Mouse (Mus musculus) heart, postnatal 0 days (tissue): ENCODE results near the gene Prmt1. TPM values are rescaled to one million over a fixed set of nuclear protein-coding genes. Genes with fewer than 3 reads are reported as not detected.
"Not testable (repeated sequence)": the region's sequence is repeated elsewhere in the genome, so short reads cannot be mapped to it uniquely, and the experiment has no call there.

Source experiments
- ATAC-seq: fragments of 200-750 bp; cut with Nextera tagmentation; 2 replicates; pipeline ENCODE4 v1.8.0; 2017; ENCODE audit warnings: low read depth, moderate number of reproducible peaks, moderate library complexity; ENCODE audit not compliant: insufficient read depth
- DNase-seq: peaks from one replicate; pipeline ENCODE4 v3.0.0-alpha.2; 2016; ENCODE audit warnings: low spot score
- H3K27ac ChIP-seq: fragments of 300-500 bp; sonication (generic); 2 replicates; pipeline ENCODE4 v1.5.1; 2014; ENCODE audit warnings: low read depth, mild to moderate bottlenecking
- H3K27me3 ChIP-seq: fragments of 300-500 bp; sonication (generic); 2 replicates; pipeline ENCODE4 v1.6.1; 2014; ENCODE audit warnings: low read length, mixed read lengths; ENCODE audit not compliant: control insufficient read depth, insufficient read depth
- H3K36me3 ChIP-seq: fragments of 300-500 bp; sonication (generic); replicated peaks from 2 replicates; pipeline ENCODE4 v1.6.1; 2014; ENCODE audit warnings: low read length, mixed read lengths; ENCODE audit not compliant: control insufficient read depth, insufficient read depth
- H3K4me1 ChIP-seq: fragments of 300-500 bp; sonication (generic); 2 replicates; pipeline ENCODE4 v1.6.1; 2014; ENCODE audit warnings: antibody characterized with exemption; ENCODE audit not compliant: control insufficient read depth, insufficient read depth
- H3K4me2 ChIP-seq: fragments of 300-500 bp; sonication (generic); 2 replicates; pipeline ENCODE4 v1.6.1; 2014; ENCODE audit warnings: low read depth, mild to moderate bottlenecking, low read length, moderate library complexity
- H3K4me3 ChIP-seq: fragments of 300-500 bp; sonication (generic); 2 replicates; pipeline ENCODE4 v1.5.1; 2014; ENCODE audit warnings: low read depth, low read length
- H3K9ac ChIP-seq: fragments of 300-500 bp; sonication (generic); replicated peaks from 2 replicates; pipeline ENCODE4 v1.6.1; 2014; ENCODE audit warnings: low read depth, low read length, mixed read lengths
- H3K9me3 ChIP-seq: fragments of 300-500 bp; sonication (generic); replicated peaks from 2 replicates; pipeline ENCODE4 v1.6.1; 2016; ENCODE audit warnings: low read length; ENCODE audit not compliant: control insufficient read depth
- CTCF ChIP-seq: IDR thresholded peaks from 2 replicates; pipeline ENCODE4 v1.5.1; 2016; ENCODE audit warnings: antibody characterized with exemption, control low read depth, low read depth
- EP300 ChIP-seq: IDR thresholded peaks from 2 replicates; pipeline ENCODE4 v1.6.1; 2016; ENCODE audit warnings: antibody characterized with exemption, low read depth
- WGBS: fragments of 180-500 bp; shearing (Covaris S2); extraction: QIAGEN DNeasy Blood & Tissue Kit; methylation state at CpG from one replicate; pipeline ENCODE4 v1.1.7; 2014; 5-methylcytosine and 5-hydroxymethylcytosine counted together
- polyA plus RNA-seq: library from polyadenylated mRNA; unstranded; fragments of >200 nt; fragmentation: Nextera tagmentation; extraction: Ambion mirVana; gene quantifications from 2 replicates; pipeline ENCODE4 v1.2.1, GENCODE M21; 2015
- total RNA-seq: library from RNA; depleted of rRNA; stranded (reverse); fragments of >200 nt; gene quantifications from 2 replicates; pipeline ENCODE4 v1.2.3, GENCODE M21; 2014; ENCODE audit warnings: low replicate concordance

Prmt1 gene
- total and polyA plus RNA-seq, 2 experiments from 2014 or later, result 173 to 300 TPM

DNA sequence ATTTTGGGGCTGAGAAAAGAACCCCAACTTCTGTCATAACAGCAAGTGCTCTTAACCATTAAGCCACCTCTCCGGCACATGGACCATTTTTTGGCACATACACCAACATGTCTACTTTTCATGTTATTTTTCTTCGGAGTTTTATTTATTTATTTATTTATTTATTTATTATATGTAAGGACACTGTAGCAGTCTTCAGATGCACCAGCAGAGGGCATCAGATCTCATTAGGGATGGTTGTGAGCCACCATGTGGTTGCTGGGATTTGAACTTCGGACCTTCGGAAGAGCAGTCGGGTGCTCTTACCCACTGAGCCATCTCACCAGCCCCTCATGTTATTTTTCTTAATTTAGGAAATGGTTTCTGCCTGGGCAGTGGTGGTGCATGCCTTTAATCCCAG, 37.3 kb upstream of the Prmt1 start:
- H3K9me3 ChIP-seq, H3K4me3 ChIP-seq, ATAC-seq, H3K27me3 ChIP-seq, H3K4me2 ChIP-seq, DNase-seq, H3K27ac ChIP-seq, H3K9ac ChIP-seq, H3K4me1 ChIP-seq: not testable (repeated sequence)
- peak; percentile 42 for TF ChIP-seq CTCF
- peaks cover 36% of the 10 kb centered on the region for H3K36me3 ChIP-seq
- WGBS, result 73% methylated on average over 5 of the region's 5 CpGs

DNA sequence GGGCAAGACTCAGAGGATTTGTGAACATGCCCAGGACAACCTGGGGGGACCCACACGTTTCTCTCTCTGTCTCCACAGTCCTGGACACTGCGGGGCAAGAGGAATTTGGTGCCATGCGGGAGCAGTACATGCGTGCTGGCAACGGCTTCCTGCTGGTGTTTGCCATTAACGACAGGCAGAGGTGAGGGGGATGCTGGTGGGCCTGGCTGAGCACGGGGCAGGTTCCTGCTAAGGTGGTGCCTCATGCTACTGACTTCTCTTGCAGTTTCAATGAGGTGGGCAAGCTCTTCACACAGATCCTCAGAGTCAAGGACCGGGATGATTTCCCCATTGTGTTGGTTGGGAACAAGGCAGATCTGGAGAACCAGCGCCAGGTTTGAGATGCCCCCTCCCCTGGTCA, 33.9 kb upstream of the Prmt1 start:
- no peak overlapping the region for H3K4me3 ChIP-seq
- DNase-seq (no peak), ATAC-seq (no peak)
- H3K27ac ChIP-seq, result 0 out of 2 replicates have a peak overlapping the region, but pooled peaks have one; percentile 100
- no peaks in the 10 kb centered on the region for H3K27me3 ChIP-seq
- TF ChIP-seq EP300, result no peak
- no peak for TF ChIP-seq CTCF
- H3K36me3 ChIP-seq, result peaks cover 16% of the 10 kb centered on the region
- no peaks in the 10 kb centered on the region for H3K4me1 ChIP-seq
- no peaks in the 10 kb centered on the region for H3K9me3 ChIP-seq
- 72% methylated on average over 9 of the region's 9 CpGs for WGBS
- H3K9ac ChIP-seq, result no peak overlapping the region
- H3K4me2 ChIP-seq, result no peak overlapping the region

DNA sequence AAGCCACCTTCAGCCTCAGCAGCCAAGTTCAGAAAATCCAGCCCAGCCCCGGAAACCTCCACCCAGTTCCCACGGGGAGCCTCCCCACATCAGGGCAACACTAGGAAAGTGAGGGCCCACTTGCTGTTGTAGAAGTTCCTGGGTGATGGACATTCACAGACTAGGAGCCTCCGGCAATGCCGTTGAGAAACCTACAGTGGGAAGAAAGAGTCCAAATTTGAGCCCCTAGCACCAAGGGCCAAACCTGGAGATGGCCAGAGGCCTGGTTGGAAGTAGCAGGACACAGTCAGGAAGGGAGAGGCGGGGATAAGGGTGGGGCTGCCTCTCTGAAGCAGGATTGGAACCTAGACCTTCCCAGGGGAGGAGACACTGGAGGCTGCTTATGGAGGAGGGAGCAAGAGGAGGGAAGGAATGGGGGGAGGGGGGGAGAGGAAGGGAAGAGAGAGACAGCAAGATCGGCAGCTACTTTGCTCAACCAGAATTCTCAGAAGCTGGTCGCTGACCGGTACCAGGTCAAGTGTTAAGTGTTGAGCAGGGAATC, 32.7 kb upstream of the Prmt1 start:
- WGBS, result 26% methylated on average over 8 of the region's 8 CpGs
- TF ChIP-seq CTCF, result no peak
- TF ChIP-seq EP300, result no peak

DNA sequence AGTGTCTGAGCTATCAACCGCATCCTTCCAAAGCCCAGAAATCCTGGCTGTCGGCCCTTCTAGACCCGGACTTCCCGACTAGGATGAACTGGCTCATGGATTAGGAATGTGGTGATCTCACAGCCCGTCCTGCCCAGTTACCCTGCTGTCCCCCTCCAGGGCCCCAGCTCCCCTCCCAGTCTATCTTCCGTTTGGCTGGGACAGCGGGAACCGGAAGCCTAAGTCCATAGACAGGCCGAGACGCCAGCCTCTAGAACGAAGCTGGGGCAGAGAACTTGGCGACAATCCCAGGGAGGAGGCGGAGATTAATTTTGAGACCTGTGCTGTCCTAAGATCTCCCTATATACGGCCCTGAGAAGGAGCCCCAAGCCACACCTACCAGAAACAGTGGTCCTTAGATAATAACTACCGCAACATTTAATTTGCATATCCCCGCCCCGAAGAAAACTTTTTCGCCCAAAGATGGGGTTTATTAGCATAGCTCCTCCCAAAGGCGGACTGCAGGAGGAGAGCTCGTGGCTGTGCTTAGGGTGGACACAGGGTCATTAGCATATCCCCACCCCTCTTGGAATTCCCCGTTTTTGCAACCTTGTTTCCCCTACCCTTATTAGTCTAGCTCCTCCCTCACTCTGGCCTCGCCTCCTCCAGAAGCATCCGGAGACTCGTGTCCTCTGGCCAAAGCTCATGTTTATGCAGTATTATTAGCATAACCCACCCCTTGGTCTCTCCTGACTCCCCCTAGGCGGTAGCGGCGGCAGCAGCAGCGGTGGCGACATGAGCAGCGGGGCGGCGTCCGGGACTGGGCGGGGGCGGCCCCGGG, 31.1 kb upstream of the Prmt1 start, which contains the start of gene Rras:
Rras (plus strand) TSS at position 720 of the 820 bp plus-strand sequence.
- Histone ChIP-seq H3K9me3 (no peaks in the 10 kb centered on the region), H3K36me3 (peaks cover 26% of the 10 kb centered on the region), H3K4me1 (peaks cover 9% of the 10 kb centered on the region), H3K9ac (peak within 1 kb of the TSS; percentile 84), H3K4me3 (peak within 1 kb of the TSS; percentile 95), H3K4me2 (peak within 1 kb of the TSS; percentile 85), H3K27me3 (no peaks in the 10 kb centered on the region), H3K27ac (peak within 1 kb of the TSS; percentile 100)
- peak; percentile 88 for TF ChIP-seq EP300
- TF ChIP-seq CTCF, result no peak
- WGBS, result under 1% methylated on average over 36 of the region's 36 CpGs
- DNase-seq (peak; percentile 100), ATAC-seq (peak; percentile 86)

More for the DNA sequence above, 32.7 kb upstream of the Prmt1 start:
- DNase-seq, result peak; percentile 79
- Histone ChIP-seq H3K4me3 (peak overlapping the region; percentile 95), H3K4me1 (peaks cover 9% of the 10 kb centered on the region), H3K36me3 (peaks cover 16% of the 10 kb centered on the region), H3K27ac (peak overlapping the region; percentile 100), H3K9ac (peak overlapping the region; percentile 84), H3K4me2 (peak overlapping the region; percentile 85), H3K27me3 (no peaks in the 10 kb centered on the region), H3K9me3 (no peaks in the 10 kb centered on the region)
- no peak for ATAC-seq

DNA sequence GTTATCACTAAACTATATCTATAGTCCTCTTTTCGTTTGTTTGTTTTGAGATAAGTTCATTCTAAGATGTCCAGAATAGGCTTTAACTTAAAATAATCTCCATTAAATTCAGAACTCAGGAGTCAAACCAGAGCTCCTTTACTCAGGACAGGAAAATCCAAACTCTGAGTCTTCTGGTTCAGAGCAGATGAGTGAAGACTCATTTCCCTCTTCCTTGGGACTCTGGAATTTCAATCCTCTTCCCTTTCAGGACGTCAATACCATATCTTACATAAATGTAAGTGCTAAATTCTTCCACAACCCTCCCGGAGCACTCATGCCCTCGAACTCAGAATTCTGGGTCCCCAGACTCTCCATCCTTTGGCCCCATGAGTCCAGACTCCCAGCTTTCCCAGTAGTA, 30.4 kb upstream of the Prmt1 start:
- Histone ChIP-seq H3K27ac (peak overlapping the region; percentile 100), H3K9me3 (no peaks in the 10 kb centered on the region), H3K4me3 (peak overlapping the region; percentile 95), H3K36me3 (peaks cover 33% of the 10 kb centered on the region), H3K4me1 (peaks cover 9% of the 10 kb centered on the region), H3K27me3 (no peaks in the 10 kb centered on the region), H3K4me2 (peak overlapping the region; percentile 85), H3K9ac (peak overlapping the region; percentile 84)
- ATAC-seq, result no peak
- no peak for DNase-seq
- no peak for TF ChIP-seq CTCF
- TF ChIP-seq EP300, result no peak
- WGBS, result 0% methylated on average over 4 of the region's 4 CpGs
